Mouse (Mus musculus) E14TG2a.4 (cell line): ENCODE data around the gene Olfr1451.
"Not testable (repeated sequence)": the region's sequence is repeated elsewhere in the genome, so short reads cannot be mapped to it uniquely, and the experiment has no call there.

Experiments used
- CTCF ChIP-seq: conservative IDR thresholded peaks from 2 replicates; pipeline ENCODE4 v1.5.1; 2014; ENCODE audit warnings: low read length
- POU5F1 ChIP-seq: IDR thresholded peaks from 2 replicates; pipeline ENCODE4 v1.6.1; 2014; ENCODE audit warnings: low read length, borderline replicate concordance

DNA sequence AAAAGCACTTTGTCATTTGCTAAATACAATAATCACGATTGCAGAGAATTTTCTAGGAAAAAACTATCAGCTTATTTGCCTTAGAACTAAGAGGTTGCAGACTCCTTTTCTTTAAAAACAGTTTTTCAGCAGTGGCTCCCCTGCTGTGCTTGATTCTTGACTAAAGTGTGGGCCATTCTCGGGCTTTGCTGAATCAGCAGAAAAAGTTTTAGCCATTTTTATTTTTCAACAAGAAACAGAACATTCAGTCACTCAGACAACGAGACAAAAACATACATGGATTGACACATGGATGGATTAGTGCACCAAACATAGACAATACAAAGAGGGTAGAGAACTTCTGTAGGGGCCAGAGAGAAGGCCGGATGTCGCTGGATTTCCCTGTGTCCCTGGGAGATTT, 24.7 kb upstream of the Olfr1451 start:
- TF ChIP-seq CTCF, POU5F1: not testable (repeated sequence)
